Mouse (Mus musculus): Measurements from ENCODE around the gene Aifm1. TPM values are rescaled to one million over a fixed set of nuclear protein-coding genes. Genes with fewer than 3 reads are reported as not detected.

Gene Aifm1
- total RNA-seq, 2 experiments from 2014 or later = 28.3 to 29.0 TPM

Other genes starting within 250 kb of the Aifm1 start
- 10 to 100 TPM; 16.4 to 18.3 TPM for gene Bcorl1, start 172.2 kb downstream of the Aifm1 start, total RNA-seq (2021)
- under 1 TPM; 0.56 to 0.70 TPM for gene Elf4, start 50.4 kb downstream of the Aifm1 start, total RNA-seq (2021)
- gene Rab33a, start 5.7 kb upstream of the Aifm1 start, total RNA-seq (2021) = 10 to 100 TPM; 20.6 to 22.2 TPM
- gene Zfp280c, start 80.9 kb upstream of the Aifm1 start, total RNA-seq (2021) = 10 to 100 TPM; 20.9 to 21.6 TPM
- gene Slc25a14, start 109.8 kb upstream of the Aifm1 start, total RNA-seq (2021) = 10 to 100 TPM; 55.4 to 58.0 TPM
- gene Gpr119, start 160.9 kb upstream of the Aifm1 start, total RNA-seq (2021) = not detected
- gene Rbmx2, start 181.4 kb upstream of the Aifm1 start, total RNA-seq (2021) = 1 to 10 TPM; 4.6 to 6.0 TPM